Mouse (Mus musculus) retina, postnatal 7 days (tissue): Measurements from ENCODE around the gene Cdhr2.
A peak's percentile ranks its signal among the peaks of the same experiment; 100 is the strongest.

Experiments
- DNase-seq: peaks from one replicate; pipeline ENCODE4 v3.0.0-alpha.2; 2012; ENCODE audit warnings: low read depth, low spot score

The Cdhr2 gene

GRCm38 (mm10) chr13:54692711-54693557 lies 8.3 kb upstream of the Cdhr2 start:
- DNase-seq, result no peak

GRCm38 (mm10) chr13:54693558-54694347 lies 7.5 kb upstream of the Cdhr2 start, which contains the start of gene Rnf44:
Gene Rnf44, minus strand, starts transcription at chr13:54693907.
- DNase-seq, result peak; percentile 100

- DNase-seq, result no peak
Measured at GRCm38 (mm10) chr13:54694348-54695060, 6.8 kb upstream of the Cdhr2 start.

GRCm38 (mm10) chr13:54695479-54696230 lies 5.6 kb upstream of the Cdhr2 start:
- DNase-seq, result no peak

GRCm38 (mm10) chr13:54702507-54702906 lies 1.2 kb downstream of the Cdhr2 start:
- DNase-seq, result no peak

GRCm38 (mm10) chr13:54704890-54705289 lies 3.6 kb downstream of the Cdhr2 start:
- no peak for DNase-seq

GRCm38 (mm10) chr13:54710866-54711265 lies 9.6 kb downstream of the Cdhr2 start:
- DNase-seq, result no peak

- no peak for DNase-seq
Measured at GRCm38 (mm10) chr13:54714393-54714792, 13.1 kb downstream of the Cdhr2 start.

GRCm38 (mm10) chr13:54714996-54715395 lies 13.7 kb downstream of the Cdhr2 start:
- no peak for DNase-seq

- DNase-seq, result peak; percentile 48
Measured at GRCm38 (mm10) chr13:54716916-54717315, 15.7 kb downstream of the Cdhr2 start.

GRCm38 (mm10) chr13:54723143-54723542 lies 21.9 kb downstream of the Cdhr2 start:
- DNase-seq, result no peak

- DNase-seq, result no peak
Measured at GRCm38 (mm10) chr13:54726131-54726530, 24.9 kb downstream of the Cdhr2 start.

GRCm38 (mm10) chr13:54736931-54737330 lies 35.7 kb downstream of the Cdhr2 start:
- no peak for DNase-seq

GRCm38 (mm10) chr13:54737488-54738212 lies 36.4 kb downstream of the Cdhr2 start:
- DNase-seq, result no peak

- no peak for DNase-seq
Measured at GRCm38 (mm10) chr13:54738213-54738601, 36.9 kb downstream of the Cdhr2 start.

GRCm38 (mm10) chr13:54746110-54746509 lies 44.8 kb downstream of the Cdhr2 start:
- DNase-seq, result no peak

GRCm38 (mm10) chr13:54746896-54747295 lies 45.6 kb downstream of the Cdhr2 start:
- DNase-seq, result no peak

- no peak for DNase-seq
Measured at GRCm38 (mm10) chr13:54748190-54748589, 46.9 kb downstream of the Cdhr2 start.

GRCm38 (mm10) chr13:54748721-54749060 lies 47.4 kb downstream of the Cdhr2 start:
- no peak for DNase-seq

- DNase-seq, result peak; percentile 74
Measured at GRCm38 (mm10) chr13:54749061-54749863, 48.0 kb downstream of the Cdhr2 start.
